Comparison of ENCODE assay signal across 25 mouse cellular contexts in the genomic region with DNA sequence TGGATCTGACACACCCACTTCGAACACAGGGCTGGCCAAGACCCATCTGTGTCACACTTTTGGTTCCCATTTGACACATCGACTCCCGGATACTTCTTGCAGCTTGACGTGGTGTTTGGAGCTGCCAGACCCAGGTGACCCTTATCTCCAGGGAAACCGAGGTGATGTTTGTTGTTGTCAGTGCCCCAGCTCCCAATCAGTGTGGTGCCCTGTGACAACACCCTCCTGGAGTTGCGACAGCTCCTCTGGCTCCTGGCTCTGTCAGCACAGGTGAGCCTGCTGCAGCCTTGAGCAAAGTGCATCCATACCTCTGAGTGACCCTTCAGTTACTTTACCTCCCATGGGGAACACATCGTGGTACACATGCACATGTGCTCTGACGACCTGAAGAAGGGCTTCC. TPM values are rescaled to one million over a fixed set of nuclear protein-coding genes. Genes with fewer than 3 reads are reported as not detected.
DNase-seq lines count a peak whose midpoint lies in the region; ATAC-seq and TF ChIP-seq lines count a peak whose summit lies in the region.
"Had no signal": no experiment of that assay in that cellular context is flagged by ENCODE, and none has a peak within 500 bp of the region (broad histone marks: within the 10 kb centered on the region; RNA-seq: fewer than 3 reads in every experiment).

No protein-coding gene starts in this region.

- peak; percentile 81 to 87 for DNase-seq in lung, adult 18-20 months
- DNase-seq in lung, postnatal 14 days = no peak
- DNase-seq in lung, postnatal 0 days (ENCODE audit: low spot score) = peak; percentile 47
- peak; percentile 50 for DNase-seq in stomach, postnatal 0 days (ENCODE audit: low spot score)
- DNase-seq in forebrain, postnatal 0 days = no peak
- DNase-seq in gastrocnemius, postnatal 36 days = no peak
- DNase-seq: adrenal gland, postnatal 14 days; cerebellum, adult 11-12 months; cerebellum, adult 9-10 months; cerebellum, postnatal 36 days; heart, adult 2 months; heart, postnatal 14 days had no signal

- intact Hi-C loops in gastrocnemius, postnatal 36 days (cut with DNase I) = no loop called here

- no peaks in the 10 kb centered on the region for H3K27me3 ChIP-seq in intestine, embryonic 16.5 days (replicated peaks; ENCODE audit: control insufficient read depth, insufficient read depth, low read length)
- H3K27me3 ChIP-seq in intestine, embryonic 15.5 days (replicated peaks) = no peaks in the 10 kb centered on the region
- no peaks in the 10 kb centered on the region for H3K27me3 ChIP-seq in lung, postnatal 0 days (replicated peaks; ENCODE audit: insufficient read depth, low read length)
- no peaks in the 10 kb centered on the region for H3K27me3 ChIP-seq in stomach, postnatal 0 days (ENCODE audit: control insufficient read depth, insufficient read depth, low read length)
- no peaks in the 10 kb centered on the region for H3K27me3 ChIP-seq in forebrain, postnatal 0 days (ENCODE audit: insufficient read depth, low read length)
- H3K27me3 ChIP-seq: forebrain, embryonic 13.5 days had no signal

- TF ChIP-seq EP300 in lung, postnatal 0 days (IDR thresholded peaks at IDR 0.05) = no peak
- no peak for TF ChIP-seq EP300 in stomach, postnatal 0 days (optimal IDR thresholded peaks at IDR 0.05)

- no peaks in the 10 kb centered on the region for H3K9me3 ChIP-seq in intestine, embryonic 16.5 days (ENCODE audit: control insufficient read depth, low read length)
- no peaks in the 10 kb centered on the region for H3K9me3 ChIP-seq in intestine, embryonic 15.5 days
- H3K9me3 ChIP-seq in lung, postnatal 0 days (ENCODE audit: low read length) = no peaks in the 10 kb centered on the region
- no peaks in the 10 kb centered on the region for H3K9me3 ChIP-seq in stomach, postnatal 0 days (ENCODE audit: control insufficient read depth, low read length)
- H3K9me3 ChIP-seq in forebrain, postnatal 0 days (ENCODE audit: low read length) = no peaks in the 10 kb centered on the region
- H3K9me3 ChIP-seq: embryonic facial prominence, embryonic 10.5 days; forebrain, embryonic 13.5 days; heart, embryonic 15.5 days; hindbrain, embryonic 10.5 days had no signal

- no peak overlapping the region for H3K9ac ChIP-seq in intestine, embryonic 16.5 days (ENCODE audit: low read depth, low read length)
- no peak overlapping the region for H3K9ac ChIP-seq in intestine, embryonic 15.5 days
- H3K9ac ChIP-seq in lung, postnatal 0 days (replicated peaks; ENCODE audit: low read depth) = no peak overlapping the region
- no peak overlapping the region for H3K9ac ChIP-seq in stomach, postnatal 0 days (ENCODE audit: low read length)
- no peak overlapping the region for H3K9ac ChIP-seq in forebrain, postnatal 0 days
- H3K9ac ChIP-seq: forebrain, embryonic 13.5 days; heart, embryonic 15.5 days; hindbrain, embryonic 14.5 days had no signal

- H3K27ac ChIP-seq in intestine, embryonic 16.5 days (ENCODE audit: low read length) = no peak overlapping the region
- H3K27ac ChIP-seq in intestine, embryonic 15.5 days = no peak overlapping the region
- no peak overlapping the region for H3K27ac ChIP-seq in lung, postnatal 0 days (ENCODE audit: low read length)
- no peak overlapping the region for H3K27ac ChIP-seq in stomach, postnatal 0 days (replicated peaks)
- no peak overlapping the region for H3K27ac ChIP-seq in forebrain, postnatal 0 days (ENCODE audit: low read depth, low read length)
- H3K27ac ChIP-seq: embryonic facial prominence, embryonic 10.5 days; forebrain, embryonic 13.5 days; heart, adult 2 months; heart, embryonic 15.5 days; hindbrain, embryonic 10.5 days; hindbrain, embryonic 14.5 days had no signal

- no peak overlapping the region for H3K4me3 ChIP-seq in intestine, embryonic 16.5 days (ENCODE audit: low read length)
- H3K4me3 ChIP-seq in intestine, embryonic 15.5 days (replicated peaks) = no peak overlapping the region
- H3K4me3 ChIP-seq in lung, postnatal 0 days (ENCODE audit: low read depth, low read length) = no peak overlapping the region
- H3K4me3 ChIP-seq in stomach, postnatal 0 days (ENCODE audit: low read depth, low read length) = no peak overlapping the region
- H3K4me3 ChIP-seq in forebrain, postnatal 0 days (ENCODE audit: low read depth, low read length) = no peak overlapping the region
- H3K4me3 ChIP-seq: embryonic facial prominence, embryonic 10.5 days; forebrain, embryonic 13.5 days; heart, adult 2 months; heart, embryonic 15.5 days; hindbrain, embryonic 10.5 days had no signal

- 56% methylated on average over 8 of the region's 8 CpGs for WGBS in intestine, embryonic 16.5 days
- WGBS in intestine, embryonic 15.5 days = 50% methylated on average over 8 of the region's 8 CpGs
- WGBS in lung, postnatal 0 days = 38% methylated on average over 8 of the region's 8 CpGs
- WGBS in stomach, postnatal 0 days = 55% methylated on average over 8 of the region's 8 CpGs
- 67% methylated on average over 8 of the region's 8 CpGs for WGBS in forebrain, postnatal 0 days

- peak; percentile 27; the same call in 1 of the 2 replicates for ATAC-seq in intestine, embryonic 16.5 days
- no peak for ATAC-seq in intestine, embryonic 15.5 days
- peak; percentile 40; the same call in 1 of the 2 replicates for ATAC-seq in lung, postnatal 0 days
- peak; percentile 35; the same call in 1 of the 2 replicates for ATAC-seq in stomach, postnatal 0 days (ENCODE audit: low FRiP score, low TSS enrichment)
- no peak for ATAC-seq in forebrain, postnatal 0 days
- ATAC-seq: forebrain, embryonic 13.5 days had no signal

- no peak for TF ChIP-seq CTCF in lung, postnatal 0 days (IDR thresholded peaks at IDR 0.05)
- TF ChIP-seq CTCF in stomach, postnatal 0 days (IDR thresholded peaks at IDR 0.05; ENCODE audit: low read depth) = no peak
- TF ChIP-seq CTCF in forebrain, postnatal 0 days (IDR thresholded peaks at IDR 0.05; ENCODE audit: low read depth) = no peak

- no peak overlapping the region for H3K4me2 ChIP-seq in intestine, embryonic 16.5 days (ENCODE audit: low read depth, low read length)
- H3K4me2 ChIP-seq in intestine, embryonic 15.5 days (replicated peaks) = no peak overlapping the region
- H3K4me2 ChIP-seq in lung, postnatal 0 days (replicated peaks; ENCODE audit: low read depth, low read length) = no peak overlapping the region
- H3K4me2 ChIP-seq in stomach, postnatal 0 days (replicated peaks; ENCODE audit: low read depth) = no peak overlapping the region
- H3K4me2 ChIP-seq in forebrain, postnatal 0 days (ENCODE audit: low read depth) = no peak overlapping the region
- H3K4me2 ChIP-seq: forebrain, embryonic 13.5 days; heart, embryonic 11.5 days; heart, embryonic 15.5 days; hindbrain, embryonic 14.5 days had no signal

- H3K36me3 ChIP-seq in intestine, embryonic 16.5 days (ENCODE audit: control insufficient read depth, insufficient read depth, low read length) = no peaks in the 10 kb centered on the region
- no peaks in the 10 kb centered on the region for H3K36me3 ChIP-seq in intestine, embryonic 15.5 days
- H3K36me3 ChIP-seq in lung, postnatal 0 days (ENCODE audit: insufficient read depth, low read length) = no peaks in the 10 kb centered on the region
- H3K36me3 ChIP-seq in stomach, postnatal 0 days (ENCODE audit: control insufficient read depth, insufficient read depth, low read length) = no peaks in the 10 kb centered on the region
- H3K36me3 ChIP-seq in forebrain, postnatal 0 days (ENCODE audit: insufficient read depth) = no peaks in the 10 kb centered on the region
- H3K36me3 ChIP-seq: embryonic facial prominence, embryonic 10.5 days; heart, embryonic 15.5 days; hindbrain, embryonic 10.5 days had no signal

- H3K4me1 ChIP-seq in intestine, embryonic 16.5 days (ENCODE audit: control insufficient read depth, insufficient read depth, low read length) = no peaks in the 10 kb centered on the region
- H3K4me1 ChIP-seq in intestine, embryonic 15.5 days (replicated peaks) = 0 out of 2 replicates have a peak, but pooled peaks cover 4% of the 10 kb centered on the region
- no peaks in the 10 kb centered on the region for H3K4me1 ChIP-seq in lung, postnatal 0 days (ENCODE audit: insufficient read depth, low read depth, low read length)
- H3K4me1 ChIP-seq in stomach, postnatal 0 days (replicated peaks; ENCODE audit: control insufficient read depth, insufficient read depth) = no peaks in the 10 kb centered on the region
- no peaks in the 10 kb centered on the region for H3K4me1 ChIP-seq in forebrain, postnatal 0 days (ENCODE audit: insufficient read depth)
- H3K4me1 ChIP-seq: forebrain, embryonic 13.5 days; heart, embryonic 15.5 days had no signal

RNA-seq across cellular contexts. Expression of gene Agxt, which starts 2.4 kb away (rescaled TPM):
- polyA plus RNA-seq in intestine, embryonic 16.5 days (2015; fragmentation: Nextera tagmentation; extraction: Ambion mirVana) = 0.73 and 1.1 TPM in 2 replicates
- polyA plus RNA-seq in intestine, embryonic 15.5 days (2015; fragmentation: Nextera tagmentation; extraction: Ambion mirVana) = 0.59 and 0.62 TPM in 2 replicates
- polyA plus RNA-seq in lung, postnatal 0 days (2015; fragmentation: Nextera tagmentation; extraction: Ambion mirVana) = 0.08 and 0.10 TPM in 2 replicates
- polyA plus RNA-seq in stomach, postnatal 0 days (2015; fragmentation: Nextera tagmentation; extraction: Ambion mirVana) = 0.48 and 0.55 TPM in 2 replicates
- total RNA-seq in forebrain, postnatal 0 days (2014; rRNA removed) = not detected in 2 replicates
- not detected in 2 replicates for polyA plus RNA-seq in forebrain, postnatal 0 days (2015; fragmentation: Nextera tagmentation; extraction: Ambion mirVana)
- total RNA-seq in gastrocnemius, postnatal 36 days (2021) = under 1 TPM in 1 of 2 experiments, not detected in 1; 0.28 TPM
- total RNA-seq: gastrocnemius, adult 8-10 months; heart, adult 2 months; heart, postnatal 14 days; MEL had no signal
- polyA plus RNA-seq: C2C12; embryonic facial prominence, embryonic 10.5 days; embryonic facial prominence, embryonic 14.5 days; forebrain, embryonic 13.5 days; heart, adult 2 months; heart, embryonic 11.5 days; heart, embryonic 15.5 days; hindbrain, embryonic 10.5 days; hindbrain, embryonic 14.5 days had no signal

RNA-seq across cellular contexts. Expression of gene 2310007B03Rik, which starts 28.1 kb away (rescaled TPM):
- 16.8 and 20.0 TPM in 2 replicates for polyA plus RNA-seq in intestine, embryonic 16.5 days (2015; fragmentation: Nextera tagmentation; extraction: Ambion mirVana)
- 8.7 and 10.4 TPM in 2 replicates for polyA plus RNA-seq in intestine, embryonic 15.5 days (2015; fragmentation: Nextera tagmentation; extraction: Ambion mirVana)
- 65.3 and 73.6 TPM in 2 replicates for polyA plus RNA-seq in lung, postnatal 0 days (2015; fragmentation: Nextera tagmentation; extraction: Ambion mirVana)
- 27.8 and 34.3 TPM in 2 replicates for polyA plus RNA-seq in stomach, postnatal 0 days (2015; fragmentation: Nextera tagmentation; extraction: Ambion mirVana)
- 0.23 TPM in 1 of 2 replicates, not detected in the other for total RNA-seq in forebrain, postnatal 0 days (2014; rRNA removed)
- 0.14 and 0.25 TPM in 2 replicates for polyA plus RNA-seq in forebrain, postnatal 0 days (2015; fragmentation: Nextera tagmentation; extraction: Ambion mirVana)
- not detected for total RNA-seq in gastrocnemius, postnatal 36 days (2021)
- total RNA-seq: adrenal gland, postnatal 14 days; gastrocnemius, adult 8-10 months; gastrocnemius, postnatal 4 days; heart, adult 2 months; heart, postnatal 14 days; MEL had no signal

RNA-seq across cellular contexts. Expression of gene Kif1a, which starts 30.9 kb away (rescaled TPM):
- 14.0 and 16.0 TPM in 2 replicates for polyA plus RNA-seq in intestine, embryonic 16.5 days (2015; fragmentation: Nextera tagmentation; extraction: Ambion mirVana)
- polyA plus RNA-seq in intestine, embryonic 15.5 days (2015; fragmentation: Nextera tagmentation; extraction: Ambion mirVana) = 18.3 and 21.4 TPM in 2 replicates
- 3.2 and 4.4 TPM in 2 replicates for polyA plus RNA-seq in lung, postnatal 0 days (2015; fragmentation: Nextera tagmentation; extraction: Ambion mirVana)
- polyA plus RNA-seq in stomach, postnatal 0 days (2015; fragmentation: Nextera tagmentation; extraction: Ambion mirVana) = 7.7 and 9.6 TPM in 2 replicates
- 409 and 465 TPM in 2 replicates for total RNA-seq in forebrain, postnatal 0 days (2014; rRNA removed)
- polyA plus RNA-seq in forebrain, postnatal 0 days (2015; fragmentation: Nextera tagmentation; extraction: Ambion mirVana) = 381 and 564 TPM in 2 replicates
- total RNA-seq in gastrocnemius, postnatal 36 days (2021) = 1 to 10 TPM in 1 of 2 experiments, under 1 TPM in 1; 0.64 to 1.6 TPM
- total RNA-seq: MEL had no signal

RNA-seq across cellular contexts. Expression of gene Crocc2, which starts 35.8 kb away (rescaled TPM):
- polyA plus RNA-seq in intestine, embryonic 16.5 days (2015; fragmentation: Nextera tagmentation; extraction: Ambion mirVana) = 0.05 and 0.07 TPM in 2 replicates
- polyA plus RNA-seq in intestine, embryonic 15.5 days (2015; fragmentation: Nextera tagmentation; extraction: Ambion mirVana) = 0.04 and 0.13 TPM in 2 replicates
- polyA plus RNA-seq in lung, postnatal 0 days (2015; fragmentation: Nextera tagmentation; extraction: Ambion mirVana) = 1.3 TPM in 2 replicates
- polyA plus RNA-seq in stomach, postnatal 0 days (2015; fragmentation: Nextera tagmentation; extraction: Ambion mirVana) = 0.04 and 0.06 TPM in 2 replicates
- total RNA-seq in forebrain, postnatal 0 days (2014; rRNA removed) = 1.9 and 2.7 TPM in 2 replicates
- polyA plus RNA-seq in forebrain, postnatal 0 days (2015; fragmentation: Nextera tagmentation; extraction: Ambion mirVana) = 0.43 and 0.92 TPM in 2 replicates
- total RNA-seq in gastrocnemius, postnatal 36 days (2021) = not detected
- total RNA-seq: gastrocnemius, adult 8-10 months; gastrocnemius, postnatal 4 days; MEL had no signal

Comparison
In these comparisons a context has a peak if more than half of its experiments do, and no peak if none do; other contexts are left out.
1. ATAC-seq: peak in intestine, embryonic 16.5 days (single experiment), lung, postnatal 0 days (single experiment) and stomach, postnatal 0 days (single experiment); none in intestine, embryonic 15.5 days (single experiment) and forebrain, postnatal 0 days (single experiment).
2. DNase-seq: peak in lung, adult 18-20 months (2 of 2), lung, postnatal 0 days (single experiment) and stomach, postnatal 0 days (single experiment); none in lung, postnatal 14 days (single experiment), forebrain, postnatal 0 days (single experiment) and gastrocnemius, postnatal 36 days (0 of 2).
3. RNA of gene Kif1a, which starts 30.9 kb away (polyA plus RNA-seq): 381 to 564 TPM in forebrain, postnatal 0 days; 18.3 to 21.4 TPM in intestine, embryonic 15.5 days, 14.0 to 16.0 TPM in intestine, embryonic 16.5 days, 7.7 to 9.6 TPM in stomach, postnatal 0 days and 3.2 to 4.4 TPM in lung, postnatal 0 days; every median in the first group is over 10 times any median in the second.